Mouse (Mus musculus) intestine, embryonic 14.5 days (tissue): ENCODE results near the gene Gps2. TPM values are rescaled to one million over a fixed set of nuclear protein-coding genes. Genes with fewer than 3 reads are reported as not detected.

Experiments used
- ATAC-seq: fragments of 200-750 bp; cut with Nextera tagmentation; replicated peaks from 2 replicates; pipeline ENCODE4 v1.8.0; 2017; ENCODE audit warnings: low read depth, moderate number of reproducible peaks, moderate TSS enrichment, moderate library complexity; ENCODE audit not compliant: low FRiP score, low TSS enrichment
- DNase-seq: peaks from one replicate; pipeline ENCODE4 v3.0.0-alpha.2; 2018; ENCODE audit warnings: low spot score
- H3K27ac ChIP-seq: fragments of 300-500 bp; sonication (generic); 2 replicates; pipeline ENCODE4 v1.5.1; 2014; ENCODE audit warnings: low read depth, mild to moderate bottlenecking, control low read depth
- H3K27me3 ChIP-seq: fragments of 300-500 bp; sonication (generic); replicated peaks from 2 replicates; pipeline ENCODE4 v1.6.1; 2014; ENCODE audit warnings: low read length, control low read depth; ENCODE audit not compliant: control insufficient read depth, insufficient read depth
- H3K36me3 ChIP-seq: fragments of 300-500 bp; sonication (generic); 2 replicates; pipeline ENCODE4 v1.6.1; 2014; ENCODE audit warnings: low read length, control low read depth; ENCODE audit not compliant: control insufficient read depth, insufficient read depth
- H3K4me1 ChIP-seq: fragments of 300-500 bp; sonication (generic); replicated peaks from 2 replicates; pipeline ENCODE4 v1.6.1; 2014; ENCODE audit warnings: low read length, control low read depth, mixed read lengths; ENCODE audit not compliant: control insufficient read depth, insufficient read depth
- H3K4me2 ChIP-seq: fragments of 300-500 bp; sonication (generic); 2 replicates; pipeline ENCODE4 v1.6.1; 2014; ENCODE audit warnings: low read length
- H3K4me3 ChIP-seq: fragments of 300-500 bp; sonication (generic); 2 replicates; pipeline ENCODE4 v1.5.1; 2014; ENCODE audit warnings: low read depth, low read length, control low read depth, mixed read lengths
- H3K9ac ChIP-seq: fragments of 300-500 bp; sonication (generic); 2 replicates; pipeline ENCODE4 v1.6.1; 2014; ENCODE audit warnings: mild to moderate bottlenecking, low read length
- H3K9me3 ChIP-seq: fragments of 300-500 bp; sonication (generic); 2 replicates; pipeline ENCODE4 v1.6.1; 2016; ENCODE audit warnings: low read length, control low read depth; ENCODE audit not compliant: control insufficient read depth
- WGBS: fragments of 180-500 bp; shearing (Covaris S2); extraction: QIAGEN DNeasy Blood & Tissue Kit; methylation state at CpG from one replicate; pipeline ENCODE4 v1.1.7; 2014; 5-methylcytosine and 5-hydroxymethylcytosine counted together
- polyA plus RNA-seq: library from polyadenylated mRNA; unstranded; fragments of >200 nt; fragmentation: Nextera tagmentation; extraction: Ambion mirVana; gene quantifications from 2 replicates; pipeline ENCODE4 v1.2.1, GENCODE M21; 2014

Gps2 gene
- polyA plus RNA-seq, 1 experiment from 2014 or later = 71.2 TPM

- no peaks in the 10 kb centered on the region for H3K27me3 ChIP-seq
- 92% methylated on average over 17 of the region's 17 CpGs for WGBS
- no peak overlapping the region for H3K27ac ChIP-seq
- H3K4me2 ChIP-seq = no peak overlapping the region
- ATAC-seq (no peak), DNase-seq (no peak)
- H3K4me3 ChIP-seq = no peak overlapping the region
- no peaks in the 10 kb centered on the region for H3K9me3 ChIP-seq
- no peak overlapping the region for H3K9ac ChIP-seq
- H3K4me1 ChIP-seq = peaks cover 15% of the 10 kb centered on the region
- peaks cover 15% of the 10 kb centered on the region for H3K36me3 ChIP-seq
Measured at GRCm38 (mm10) chr11:69939731-69940130, 26.0 kb downstream of the Gps2 start.

- Histone ChIP-seq H3K36me3 (peaks cover 21% of the 10 kb centered on the region), H3K9ac (no peak overlapping the region)
- 76% methylated on average over 4 of the region's 4 CpGs for WGBS
Measured at GRCm38 (mm10) chr11:69940962-69941361, 27.3 kb downstream of the Gps2 start.

GRCm38 (mm10) chr11:69945216-69945615 lies 31.5 kb downstream of the Gps2 start:
- H3K9me3 ChIP-seq = no peaks in the 10 kb centered on the region
- H3K27me3 ChIP-seq = no peaks in the 10 kb centered on the region
- ATAC-seq = no peak
- no peak overlapping the region for H3K27ac ChIP-seq
- H3K36me3 ChIP-seq = peaks cover 21% of the 10 kb centered on the region
- no peak for DNase-seq
- H3K4me1 ChIP-seq = peaks cover 11% of the 10 kb centered on the region
- no peak overlapping the region for H3K9ac ChIP-seq
- H3K4me3 ChIP-seq = no peak overlapping the region
- no peak overlapping the region for H3K4me2 ChIP-seq
- 74% methylated on average over 13 of the region's 13 CpGs for WGBS

More at GRCm38 (mm10) chr11:69940962-69941361, 27.3 kb downstream of the Gps2 start:
- Histone ChIP-seq H3K27ac (no peak overlapping the region), H3K4me2 (no peak overlapping the region), H3K27me3 (no peaks in the 10 kb centered on the region), H3K4me1 (peaks cover 14% of the 10 kb centered on the region), H3K4me3 (no peak overlapping the region), H3K9me3 (no peaks in the 10 kb centered on the region)
- DNase-seq = no peak
- ATAC-seq = no peak

GRCm38 (mm10) chr11:69945997-69946891 lies 32.6 kb downstream of the Gps2 start:
- 88% methylated on average over 18 of the region's 18 CpGs for WGBS
- Histone ChIP-seq H3K4me2 (peak overlapping the region; percentile 72), H3K27me3 (no peaks in the 10 kb centered on the region), H3K9me3 (no peaks in the 10 kb centered on the region), H3K4me3 (peak overlapping the region; percentile 48; the same call in 1 of the 2 replicates), H3K9ac (peak overlapping the region; percentile 44; the same call in 1 of the 2 replicates), H3K36me3 (peaks cover 21% of the 10 kb centered on the region), H3K27ac (peak overlapping the region; percentile 81), H3K4me1 (peaks cover 11% of the 10 kb centered on the region)
- ATAC-seq (no peak), DNase-seq (no peak)

- Histone ChIP-seq H3K36me3 (peaks cover 21% of the 10 kb centered on the region), H3K4me3 (peak overlapping the region; percentile 48), H3K27me3 (no peaks in the 10 kb centered on the region), H3K4me2 (peak overlapping the region; percentile 72), H3K9me3 (no peaks in the 10 kb centered on the region), H3K9ac (peak overlapping the region; percentile 44), H3K27ac (peak overlapping the region; percentile 81), H3K4me1 (peaks cover 11% of the 10 kb centered on the region)
- peak; percentile 79 for DNase-seq
- ATAC-seq = peak; percentile 44; the same call in 1 of the 2 replicates
- WGBS = 1% methylated on average over 29 of the region's 29 CpGs
Measured at GRCm38 (mm10) chr11:69947337-69948065, 33.8 kb downstream of the Gps2 start.

- Histone ChIP-seq H3K4me1 (peaks cover 11% of the 10 kb centered on the region), H3K9me3 (no peaks in the 10 kb centered on the region), H3K36me3 (peaks cover 17% of the 10 kb centered on the region; the same call in 1 of the 2 replicates), H3K4me3 (peak within 1 kb of the TSS; percentile 48), H3K9ac (peak within 1 kb of the TSS; percentile 66), H3K4me2 (peak within 1 kb of the TSS; percentile 72), H3K27ac (peak within 1 kb of the TSS; percentile 84), H3K27me3 (no peaks in the 10 kb centered on the region)
- DNase-seq (peak; percentile 97), ATAC-seq (peak; percentile 92)
- WGBS = under 1% methylated on average over 34 of the region's 34 CpGs
Measured at GRCm38 (mm10) chr11:69948066-69948762, 34.5 kb downstream of the Gps2 start, which contains the start of gene Slc2a4. Gene Slc2a4 (minus strand): TSS chr11:69948188.

- H3K9me3 ChIP-seq = no peaks in the 10 kb centered on the region
- H3K4me3 ChIP-seq = peak overlapping the region; percentile 48
- peak overlapping the region; percentile 66 for H3K9ac ChIP-seq
- peak; percentile 44 for ATAC-seq
- peak; percentile 97 for DNase-seq
- peak overlapping the region; percentile 84 for H3K27ac ChIP-seq
- peaks cover 11% of the 10 kb centered on the region for H3K4me1 ChIP-seq
- WGBS = 0% methylated on average over 14 of the region's 14 CpGs
- H3K36me3 ChIP-seq = peaks cover 16% of the 10 kb centered on the region; the same call in 1 of the 2 replicates
- no peaks in the 10 kb centered on the region for H3K27me3 ChIP-seq
- peak overlapping the region; percentile 72 for H3K4me2 ChIP-seq
Measured at GRCm38 (mm10) chr11:69948763-69949150, 35.1 kb downstream of the Gps2 start.
